Mouse (Mus musculus) right cerebral cortex, postnatal 4 days (tissue): ENCODE measurements around the gene Tomm5.
A peak's percentile ranks its signal among the peaks of the same experiment; 100 is the strongest.
"Not testable (repeated sequence)": the region's sequence is repeated elsewhere in the genome, so short reads cannot be mapped to it uniquely, and the experiment has no call there.

Experiments used
- DNase-seq: peaks from one replicate; pipeline ENCODE4 v3.0.0-alpha.2; 2022

The Tomm5 gene

GRCm38 (mm10) chr4:45107601-45108277 is at the start of gene Tomm5:
Gene Tomm5, minus strand, starts transcription at chr4:45108114.
- DNase-seq = peak; percentile 82

GRCm38 (mm10) chr4:45156433-45156832 is 48.5 kb upstream of the Tomm5 start:
- no peak for DNase-seq

DNA sequence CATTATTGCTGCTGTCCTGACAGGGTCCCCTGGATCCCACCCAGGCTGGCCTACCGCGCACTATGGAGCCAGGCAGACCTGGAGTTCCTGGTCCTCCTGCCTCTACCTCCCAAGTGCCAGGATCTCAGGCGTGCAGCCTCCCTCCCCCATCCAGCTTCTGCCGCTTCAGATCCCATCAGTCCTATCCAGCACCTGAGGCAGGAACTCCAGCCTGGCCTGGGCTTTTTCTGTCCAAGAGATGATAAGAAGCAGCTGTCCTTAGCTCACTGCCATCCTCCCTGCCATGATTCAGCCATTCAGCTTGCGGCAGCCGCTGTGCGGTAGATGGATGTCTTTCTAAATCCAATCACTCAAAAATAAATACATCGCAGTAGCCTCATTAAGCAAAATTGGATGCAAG is 35.1 kb upstream of the Tomm5 start:
- DNase-seq = no peak

DNA sequence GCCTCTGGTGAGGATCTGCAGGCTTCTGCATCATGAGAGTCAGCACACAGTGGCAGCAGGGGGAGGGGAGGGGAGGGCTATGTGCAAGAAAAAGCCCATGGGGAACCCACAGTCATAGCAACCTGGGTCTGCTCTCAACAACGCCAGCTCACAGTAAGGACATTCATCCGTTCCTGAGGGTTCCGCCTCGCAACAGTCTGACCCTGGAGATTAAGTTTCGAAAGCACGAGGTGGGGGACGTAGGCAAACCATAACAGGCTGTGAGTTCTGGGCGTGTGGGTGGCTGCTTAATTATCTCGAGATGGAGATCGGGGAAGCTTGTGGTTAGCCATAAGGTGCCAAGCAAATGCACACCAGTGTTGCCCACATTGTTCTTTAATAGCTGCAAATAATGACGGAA is 34.5 kb upstream of the Tomm5 start:
- DNase-seq = no peak

DNA sequence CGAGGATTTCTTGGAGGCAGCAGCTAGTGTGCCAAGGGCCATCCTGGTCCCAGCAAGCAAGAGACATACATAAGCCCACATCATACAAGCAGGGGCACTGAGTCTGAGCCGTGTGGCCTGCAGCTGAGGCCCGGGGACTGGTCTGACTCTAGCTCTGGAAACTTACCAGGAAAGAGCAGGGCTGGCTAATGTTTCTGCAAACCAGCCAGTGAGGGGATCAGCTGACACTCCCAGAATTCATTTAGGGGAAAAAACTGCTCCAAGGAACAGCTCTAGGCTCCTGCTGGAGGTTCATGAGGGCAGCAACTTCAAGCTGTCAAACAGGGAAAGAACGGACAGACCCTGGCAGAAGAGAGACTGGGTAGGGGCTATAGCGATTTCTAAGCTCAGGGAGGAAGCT is 33.9 kb upstream of the Tomm5 start:
- no peak for DNase-seq

DNA sequence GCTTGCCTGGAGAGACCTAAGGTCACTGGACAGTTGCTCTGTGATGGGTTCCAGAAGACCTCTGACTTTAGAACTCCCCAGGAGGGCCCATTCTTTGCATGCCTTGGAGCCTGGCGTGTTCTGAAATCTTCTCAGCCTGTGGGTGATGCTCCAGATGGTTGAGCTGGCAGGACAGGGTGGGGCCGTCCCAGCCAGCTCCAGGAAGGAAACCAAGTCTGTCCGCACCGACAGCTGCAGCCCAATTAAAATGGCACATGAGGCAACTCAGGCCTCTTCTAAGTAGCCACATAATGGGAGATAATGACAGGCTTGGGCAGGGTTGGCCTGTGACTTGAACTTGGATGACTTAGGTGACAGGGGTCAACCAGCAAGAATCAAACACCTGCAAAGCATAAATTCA is 29.7 kb upstream of the Tomm5 start:
- DNase-seq = no peak

GRCm38 (mm10) chr4:45134471-45134870 is 26.6 kb upstream of the Tomm5 start:
- DNase-seq = no peak

- DNase-seq = no peak
Measured at GRCm38 (mm10) chr4:45131021-45131420, 23.1 kb upstream of the Tomm5 start.

DNA sequence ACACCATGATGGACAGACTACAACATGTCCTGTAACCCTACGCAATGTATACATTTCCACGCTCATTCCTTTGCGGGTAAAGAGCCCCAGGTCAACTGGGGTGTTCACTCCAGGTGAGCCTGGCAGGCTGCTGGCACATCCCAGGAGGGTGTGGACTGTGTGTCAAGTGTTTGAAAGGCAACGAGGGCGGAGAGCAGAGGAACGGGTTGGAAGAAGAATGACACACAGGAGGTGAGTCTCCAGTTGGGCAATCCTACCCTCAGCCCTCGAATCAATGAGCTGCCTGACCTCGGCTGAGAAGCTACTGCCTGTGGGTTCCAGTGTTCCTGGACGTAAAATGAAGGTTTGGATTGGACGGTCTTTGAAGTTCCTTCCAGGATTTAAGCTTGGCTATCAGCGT is 13.4 kb upstream of the Tomm5 start:
- no peak for DNase-seq

DNA sequence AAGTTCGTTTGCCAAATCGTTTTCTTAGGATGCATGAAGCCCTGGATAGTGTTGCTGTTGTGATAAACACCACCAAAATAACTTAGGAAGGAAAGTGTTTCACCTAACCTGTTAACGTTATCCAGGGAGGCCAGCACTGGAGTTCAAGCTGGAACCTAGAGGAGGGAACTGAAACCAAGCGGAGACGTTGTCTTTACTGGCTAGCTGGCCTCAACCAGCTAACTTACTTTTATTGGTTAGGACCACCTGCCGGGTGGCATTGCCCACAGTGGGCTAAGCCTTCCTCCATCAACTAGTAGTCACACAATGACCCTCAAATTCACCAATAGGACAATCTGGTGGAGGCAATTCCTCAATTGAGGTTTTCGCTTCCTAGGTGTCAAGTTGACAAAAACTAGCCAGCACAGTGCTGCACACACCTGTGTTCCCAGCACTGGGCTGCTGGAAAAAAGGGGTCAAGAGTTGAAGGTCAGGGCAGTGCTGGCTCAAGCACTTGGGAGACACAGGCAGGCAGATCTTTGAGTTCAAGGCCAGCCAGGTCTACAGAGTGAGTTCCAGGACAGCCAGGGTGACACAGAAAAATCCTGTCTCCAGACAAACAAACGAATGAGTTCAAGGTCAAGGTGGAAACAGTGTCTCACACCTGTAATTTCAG is 669 bp upstream of the Tomm5 start:
- DNase-seq = no peak

DNA sequence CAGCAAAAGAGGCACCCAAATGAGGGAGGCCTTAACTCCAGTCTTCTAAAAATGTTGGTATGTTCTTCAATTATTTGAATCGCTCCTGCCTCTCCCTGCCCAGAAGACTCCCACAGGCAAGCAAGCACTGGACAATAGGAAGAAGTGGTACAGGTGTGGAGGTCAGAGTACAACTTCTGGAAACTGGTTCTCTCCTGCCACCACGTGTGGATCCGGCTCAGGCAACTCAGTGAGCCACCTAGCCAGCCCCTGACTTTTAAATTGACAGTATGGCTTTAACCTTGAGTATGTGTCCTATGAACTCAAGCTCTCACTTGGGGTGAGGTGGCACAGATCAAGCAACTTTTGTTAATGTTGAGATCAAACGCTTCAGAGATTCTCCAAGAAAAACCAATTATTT is 848 bp downstream of the Tomm5 start:
- DNase-seq = no peak

DNA sequence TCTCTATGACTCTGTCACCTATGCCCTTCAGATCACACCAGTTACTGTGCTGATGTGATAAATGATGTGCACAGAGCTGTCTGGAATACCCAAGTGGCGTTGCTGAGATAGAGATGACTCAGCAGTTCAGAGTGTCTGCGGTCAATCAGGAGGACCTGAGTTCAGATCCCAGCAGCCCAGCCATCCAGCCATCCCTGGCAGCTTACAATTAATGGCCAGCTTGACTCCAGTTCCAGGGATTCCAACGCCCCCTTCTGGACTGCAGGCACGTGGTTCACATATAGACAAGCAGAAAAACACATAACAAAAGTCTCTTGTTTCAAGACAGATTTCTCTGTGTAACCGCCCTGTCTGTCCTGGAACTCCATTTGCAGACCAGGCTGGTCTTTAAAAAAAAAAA is 1.5 kb downstream of the Tomm5 start:
- no peak for DNase-seq

DNA sequence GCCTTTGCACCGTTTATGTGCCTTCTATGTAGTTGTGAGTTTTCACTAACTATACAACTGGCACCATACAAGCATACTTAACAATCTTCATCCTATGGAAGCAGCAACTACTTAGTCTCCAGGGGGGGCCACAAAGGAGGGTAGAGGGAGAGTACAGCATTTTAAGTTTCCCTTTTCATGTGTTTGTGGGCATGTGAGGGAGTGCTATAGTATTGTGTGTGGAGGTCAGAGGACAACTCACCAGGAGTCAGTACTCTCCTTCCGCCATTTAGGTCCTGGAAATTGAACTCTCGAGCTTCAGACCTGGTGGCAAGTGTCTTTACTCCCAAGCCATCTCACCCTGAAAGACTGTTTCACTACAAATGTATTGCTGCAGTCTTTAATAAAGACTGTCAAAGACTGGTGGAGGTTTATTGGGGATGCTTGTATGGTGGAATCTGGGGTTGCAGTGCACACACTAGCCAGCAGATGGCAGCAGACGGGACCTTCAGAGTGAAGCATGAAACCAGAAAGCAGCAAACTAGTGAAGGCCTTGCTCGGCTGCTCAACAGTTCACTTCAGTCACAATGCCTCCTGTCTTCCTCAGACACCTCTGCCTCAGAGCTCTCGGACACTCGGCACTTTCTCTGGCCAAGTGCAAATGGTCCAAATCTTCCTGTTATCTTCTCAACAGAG is 10.6 kb downstream of the Tomm5 start:
- peak; percentile 82 for DNase-seq

DNA sequence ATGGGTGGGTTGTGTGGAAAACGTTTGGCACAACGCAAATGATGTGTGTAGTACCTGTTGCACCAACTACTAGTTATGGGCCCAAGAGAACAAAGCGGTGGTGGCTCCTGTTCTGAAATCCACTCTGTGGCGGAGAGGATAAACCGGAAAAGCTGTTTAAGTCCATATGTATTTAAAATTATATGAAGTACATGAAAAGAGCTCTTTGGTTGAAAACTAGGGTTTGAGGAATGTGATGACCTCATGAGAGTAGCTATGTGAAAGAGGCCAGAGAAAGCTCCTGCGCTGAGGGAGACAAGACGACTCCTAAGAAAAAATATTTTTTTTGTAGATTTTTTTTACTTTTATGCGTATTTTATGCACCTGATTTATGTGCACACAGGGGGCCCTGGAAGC is 23.0 kb downstream of the Tomm5 start:
- no peak for DNase-seq

GRCm38 (mm10) chr4:45084021-45084894 is 23.7 kb downstream of the Tomm5 start, which contains the start of gene Fbxo10:
Gene Fbxo10, minus strand, starts transcription at chr4:45084604.
- DNase-seq = peak; percentile 92

DNA sequence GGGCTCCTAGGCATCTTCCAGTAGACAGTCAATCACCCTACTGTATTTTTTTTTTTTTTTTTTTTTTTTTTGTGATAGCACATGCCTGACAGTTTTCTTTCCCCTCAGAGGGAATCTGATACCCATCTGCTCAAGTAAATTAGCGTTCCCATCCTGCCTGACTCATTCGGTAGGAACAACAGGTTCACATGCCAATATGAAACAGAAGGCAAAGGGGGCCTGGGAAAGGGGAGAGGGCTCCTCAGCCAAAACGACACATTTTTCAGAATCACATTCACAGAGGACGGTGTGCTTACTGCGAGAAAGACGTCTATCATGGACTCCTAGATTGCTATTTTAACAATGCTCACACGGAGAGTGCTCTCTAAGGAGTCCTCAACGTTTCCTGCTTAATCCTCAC is 24.4 kb downstream of the Tomm5 start:
- no peak for DNase-seq

- DNase-seq = no peak
Measured at GRCm38 (mm10) chr4:45082951-45083350, 25.0 kb downstream of the Tomm5 start.

DNA sequence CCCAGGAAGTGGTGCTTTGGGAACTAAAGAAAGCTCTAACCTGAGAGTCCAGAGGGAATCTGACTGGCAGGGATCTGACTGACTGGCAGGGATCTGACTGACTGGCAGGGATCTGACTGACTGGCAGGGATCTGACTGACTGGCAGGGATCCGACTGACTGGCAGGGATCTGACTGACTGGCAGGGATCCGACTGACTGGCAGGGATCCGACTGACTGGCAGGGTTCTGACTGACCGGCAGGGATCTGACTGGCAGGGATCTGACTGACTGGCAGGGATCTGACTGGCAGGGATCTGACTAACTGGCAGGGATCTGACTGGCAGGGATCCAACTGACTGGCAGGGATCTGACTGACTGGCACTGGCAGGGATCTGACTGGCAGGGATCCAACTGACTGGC is 26.9 kb downstream of the Tomm5 start:
- DNase-seq = not testable (repeated sequence)

- no peak for DNase-seq
Measured at GRCm38 (mm10) chr4:45073544-45073943, 34.4 kb downstream of the Tomm5 start.

- no peak for DNase-seq
Measured at GRCm38 (mm10) chr4:45072261-45072973, 35.5 kb downstream of the Tomm5 start.

- no peak for DNase-seq
Measured at GRCm38 (mm10) chr4:45067742-45068141, 40.2 kb downstream of the Tomm5 start.

DNA sequence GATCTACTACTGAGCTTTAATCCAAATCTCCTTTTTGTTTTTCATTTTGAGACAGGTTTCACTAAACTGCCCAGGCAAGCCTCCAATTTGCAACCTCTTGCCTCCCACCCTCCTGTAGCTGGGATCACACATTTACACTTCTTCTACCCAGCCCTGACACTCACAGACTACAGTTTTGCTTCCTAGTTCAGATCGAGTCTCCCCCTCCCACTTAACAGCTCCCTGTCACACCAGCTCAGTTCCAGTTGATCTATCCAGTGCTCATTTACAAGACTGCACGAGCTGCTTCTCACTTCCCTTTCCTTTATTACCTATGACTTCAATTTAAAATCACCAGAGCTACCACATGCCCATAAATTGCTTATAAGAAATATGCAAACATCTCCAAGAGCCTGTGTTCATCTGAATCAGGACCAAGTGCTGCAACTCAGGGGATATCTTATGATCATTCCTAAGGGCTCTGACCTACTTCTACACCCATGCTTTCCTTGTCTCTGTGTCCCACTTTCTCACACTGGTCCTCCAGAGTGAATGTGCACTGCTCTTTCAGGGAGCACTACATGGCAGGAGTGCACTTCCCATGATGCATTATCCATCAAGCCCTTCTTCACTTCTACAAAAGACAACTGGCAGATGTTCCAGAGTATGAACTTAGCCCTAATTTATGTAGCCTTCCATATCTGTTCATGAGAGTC is 41.7 kb downstream of the Tomm5 start:
- no peak for DNase-seq
